ENCODE assay signal across 22 mouse cellular contexts in genomic region chr3:70248655-70249054, GRCm38 (mm10).
DNase-seq lines count a peak whose midpoint lies in the region; ATAC-seq and TF ChIP-seq lines count a peak whose summit lies in the region.
"Had no signal": no experiment of that assay in that cellular context is flagged by ENCODE, and none has a peak within 500 bp of the region (broad histone marks: within the 10 kb centered on the region; RNA-seq: fewer than 3 reads in every experiment).

No protein-coding gene starts in this region.

- TF ChIP-seq POLR2A in brain, embryonic 14.5 days (IDR thresholded peaks at IDR 0.05; ENCODE audit: borderline replicate concordance, extremely low read depth, insufficient read depth, insufficient read length, poor library complexity, severe bottlenecking): no peak

- no peak for DNase-seq in forebrain, postnatal 0 days
- DNase-seq in kidney, postnatal 0 days (ENCODE audit: low spot score): peak; percentile 14
- DNase-seq in brain, embryonic 14.5 days (ENCODE audit: low read depth): peak; percentile 23
- peak; percentile 23 for DNase-seq in mesoderm, embryonic 11.5 days (ENCODE audit: low read depth, low spot score)
- DNase-seq: adrenal gland, postnatal 14 days; cerebellum, adult 18-20 months; cerebellum, adult 9-11 months; cerebellum, postnatal 36 days; gastrocnemius, adult 2 months; gastrocnemius, postnatal 25 days; heart, postnatal 36 days had no signal

- H3K9me3 ChIP-seq in forebrain, embryonic 13.5 days (replicated peaks): no peaks in the 10 kb centered on the region
- H3K9me3 ChIP-seq in forebrain, postnatal 0 days (ENCODE audit: low read length): no peaks in the 10 kb centered on the region
- no peaks in the 10 kb centered on the region for H3K9me3 ChIP-seq in kidney, postnatal 0 days (replicated peaks; ENCODE audit: low read length)
- H3K9me3 ChIP-seq in kidney, embryonic 16.5 days (ENCODE audit: low read length): no peaks in the 10 kb centered on the region
- H3K9me3 ChIP-seq: embryonic facial prominence, embryonic 15.5 days; heart, embryonic 13.5 days; hindbrain, embryonic 13.5 days; intestine, embryonic 15.5 days had no signal

- H3K9ac ChIP-seq in forebrain, embryonic 13.5 days: no peak overlapping the region
- no peak overlapping the region for H3K9ac ChIP-seq in forebrain, postnatal 0 days
- H3K9ac ChIP-seq in kidney, postnatal 0 days (ENCODE audit: low read depth, low read length): no peak overlapping the region
- no peak overlapping the region for H3K9ac ChIP-seq in kidney, embryonic 16.5 days (replicated peaks; ENCODE audit: low read length)
- H3K9ac ChIP-seq: embryonic facial prominence, embryonic 15.5 days; heart, embryonic 13.5 days; hindbrain, embryonic 13.5 days; intestine, embryonic 15.5 days had no signal

- no peak overlapping the region for H3K27ac ChIP-seq in forebrain, embryonic 13.5 days
- H3K27ac ChIP-seq in forebrain, postnatal 0 days (ENCODE audit: low read depth, low read length): no peak overlapping the region
- H3K27ac ChIP-seq in kidney, postnatal 0 days: no peak overlapping the region
- H3K27ac ChIP-seq in kidney, embryonic 16.5 days (ENCODE audit: low read length): no peak overlapping the region
- H3K27ac ChIP-seq: embryonic facial prominence, embryonic 15.5 days; gastrocnemius, adult 2 months; heart, embryonic 13.5 days; hindbrain, embryonic 13.5 days; hindbrain, postnatal 0 days; intestine, embryonic 15.5 days had no signal

- H3K4me2 ChIP-seq in forebrain, embryonic 13.5 days: no peak overlapping the region
- H3K4me2 ChIP-seq in forebrain, postnatal 0 days (ENCODE audit: low read depth): no peak overlapping the region
- H3K4me2 ChIP-seq in kidney, postnatal 0 days (ENCODE audit: low read length): no peak overlapping the region
- H3K4me2 ChIP-seq in kidney, embryonic 16.5 days (replicated peaks; ENCODE audit: low read depth, low read length): no peak overlapping the region
- H3K4me2 ChIP-seq: embryonic facial prominence, embryonic 15.5 days; heart, embryonic 13.5 days; hindbrain, embryonic 13.5 days; intestine, embryonic 15.5 days had no signal

- no peaks in the 10 kb centered on the region for H3K36me3 ChIP-seq in forebrain, embryonic 13.5 days (ENCODE audit: poor library complexity, severe bottlenecking)
- no peaks in the 10 kb centered on the region for H3K36me3 ChIP-seq in forebrain, postnatal 0 days (ENCODE audit: insufficient read depth)
- H3K36me3 ChIP-seq in kidney, postnatal 0 days (ENCODE audit: insufficient read depth, low read length): no peaks in the 10 kb centered on the region
- no peaks in the 10 kb centered on the region for H3K36me3 ChIP-seq in kidney, embryonic 16.5 days (ENCODE audit: insufficient read depth, low read length)
- H3K36me3 ChIP-seq: embryonic facial prominence, embryonic 15.5 days; heart, embryonic 13.5 days; hindbrain, embryonic 13.5 days; intestine, embryonic 15.5 days had no signal

- no peak overlapping the region for H3K4me3 ChIP-seq in forebrain, embryonic 13.5 days
- no peak overlapping the region for H3K4me3 ChIP-seq in forebrain, postnatal 0 days (ENCODE audit: low read depth, low read length)
- H3K4me3 ChIP-seq in kidney, postnatal 0 days (replicated peaks; ENCODE audit: low read depth, low read length): no peak overlapping the region
- H3K4me3 ChIP-seq in kidney, embryonic 16.5 days (ENCODE audit: low read length): no peak overlapping the region
- H3K4me3 ChIP-seq: embryonic facial prominence, embryonic 15.5 days; erythroblast, embryonic 14.5 days; gastrocnemius, adult 2 months; heart, embryonic 13.5 days; hindbrain, embryonic 13.5 days; intestine, embryonic 15.5 days had no signal

- WGBS in forebrain, embryonic 13.5 days: 23% methylated on average over 3 of the region's 3 CpGs
- 22% methylated on average over 3 of the region's 3 CpGs for WGBS in forebrain, postnatal 0 days
- WGBS in kidney, postnatal 0 days: 24% methylated on average over 3 of the region's 3 CpGs
- WGBS in kidney, embryonic 16.5 days: 32% methylated on average over 3 of the region's 3 CpGs

- H3K27me3 ChIP-seq in forebrain, embryonic 13.5 days: no peaks in the 10 kb centered on the region
- no peaks in the 10 kb centered on the region for H3K27me3 ChIP-seq in forebrain, postnatal 0 days (ENCODE audit: insufficient read depth, low read length)
- H3K27me3 ChIP-seq in kidney, postnatal 0 days (ENCODE audit: insufficient read depth, low read length): no peaks in the 10 kb centered on the region
- H3K27me3 ChIP-seq in kidney, embryonic 16.5 days (ENCODE audit: insufficient read depth, low read length): no peaks in the 10 kb centered on the region
- H3K27me3 ChIP-seq: CH12.LX; embryonic facial prominence, embryonic 15.5 days; heart, embryonic 13.5 days; hindbrain, embryonic 13.5 days; intestine, embryonic 15.5 days had no signal

- no peaks in the 10 kb centered on the region for H3K4me1 ChIP-seq in forebrain, embryonic 13.5 days
- H3K4me1 ChIP-seq in forebrain, postnatal 0 days (ENCODE audit: insufficient read depth): no peaks in the 10 kb centered on the region
- H3K4me1 ChIP-seq in kidney, postnatal 0 days (replicated peaks; ENCODE audit: insufficient read depth, low read length): no peaks in the 10 kb centered on the region
- H3K4me1 ChIP-seq in kidney, embryonic 16.5 days (ENCODE audit: insufficient read depth, low read length): no peaks in the 10 kb centered on the region
- H3K4me1 ChIP-seq: embryonic facial prominence, embryonic 15.5 days; heart, embryonic 13.5 days; hindbrain, embryonic 13.5 days; intestine, embryonic 15.5 days had no signal

- 0 out of 2 replicates have a peak, but pooled peaks have one; percentile 33 for ATAC-seq in forebrain, embryonic 13.5 days
- no peak for ATAC-seq in forebrain, postnatal 0 days
- no peak for ATAC-seq in kidney, postnatal 0 days (replicated peaks; ENCODE audit: low FRiP score, low read depth)
- no peak for ATAC-seq in kidney, embryonic 16.5 days (ENCODE audit: low FRiP score, low TSS enrichment)
- ATAC-seq: activated CD4-positive, CD25-positive, alpha-beta regulatory T cell, adult 4 months; hindbrain, postnatal 0 days; intestine, embryonic 15.5 days; Patski had no signal

- TF ChIP-seq CTCF in forebrain, postnatal 0 days (IDR thresholded peaks at IDR 0.05; ENCODE audit: low read depth): no peak
- TF ChIP-seq CTCF in kidney, postnatal 0 days (IDR thresholded peaks at IDR 0.05; ENCODE audit: low read depth): no peak
- TF ChIP-seq CTCF in brain, embryonic 14.5 days (IDR thresholded peaks at IDR 0.05; ENCODE audit: borderline replicate concordance, extremely low read depth, insufficient read depth, insufficient read length): no peak
